Mouse (Mus musculus): ENCODE measurements at regions not wholly inside any gene's neighbourhood (a gene's known extent, or its start where the extent isn't known, plus 50 kb on each side); places are given as distances from the start of the nearest gene placed in this dataset.

- no peak for DNase-seq (ENCODE audit: low spot score)
- 83% methylated on average over 3 of the region's 3 CpGs for WGBS
- no peaks in the 10 kb centered on the region for H3K27me3 ChIP-seq (ENCODE audit: low read depth, poor library complexity, severe bottlenecking)
- no peak overlapping the region for H3K4me3 ChIP-seq
- no peaks in the 10 kb centered on the region for H3K36me3 ChIP-seq
- no peak overlapping the region for H3K27ac ChIP-seq
- H3K4me1 ChIP-seq, result no peaks in the 10 kb centered on the region
- no peaks in the 10 kb centered on the region for H3K9me3 ChIP-seq (replicated peaks)
These were observed 253.3 kb upstream of the Adgrl3 start for GRCm38 (mm10) chr5:80766591-80766990.

GRCm38 (mm10) chr5:80783892-80784291 lies 236.0 kb upstream of the Adgrl3 start:
- 87% methylated on average over 4 of the region's 4 CpGs for WGBS
- no peak overlapping the region for H3K27ac ChIP-seq

GRCm38 (mm10) chr5:80784746-80785145 lies 235.2 kb upstream of the Adgrl3 start:
- no peak overlapping the region for H3K27ac ChIP-seq
- no peak overlapping the region for H3K4me3 ChIP-seq
- H3K4me1 ChIP-seq, result no peaks in the 10 kb centered on the region
- no peaks in the 10 kb centered on the region for H3K9me3 ChIP-seq (replicated peaks)
- WGBS, result 86% methylated on average over 6 of the region's 6 CpGs
- no peaks in the 10 kb centered on the region for H3K27me3 ChIP-seq (ENCODE audit: low read depth, poor library complexity, severe bottlenecking)
- no peaks in the 10 kb centered on the region for H3K36me3 ChIP-seq
- DNase-seq (ENCODE audit: low spot score), result no peak

More at GRCm38 (mm10) chr5:80783892-80784291, 236.0 kb upstream of the Adgrl3 start:
- no peaks in the 10 kb centered on the region for H3K4me1 ChIP-seq
- no peaks in the 10 kb centered on the region for H3K36me3 ChIP-seq
- no peaks in the 10 kb centered on the region for H3K27me3 ChIP-seq (ENCODE audit: low read depth, poor library complexity, severe bottlenecking)
- no peak overlapping the region for H3K4me3 ChIP-seq
- H3K9me3 ChIP-seq (replicated peaks), result no peaks in the 10 kb centered on the region
- no peak for DNase-seq (ENCODE audit: low spot score)

GRCm38 (mm10) chr5:80791658-80792057 lies 228.3 kb upstream of the Adgrl3 start:
- WGBS, result 93% methylated on average over 1 of the region's 1 CpGs
- no peak overlapping the region for H3K27ac ChIP-seq
- no peaks in the 10 kb centered on the region for H3K36me3 ChIP-seq
- no peaks in the 10 kb centered on the region for H3K4me1 ChIP-seq
- H3K4me3 ChIP-seq, result no peak overlapping the region
- no peak for DNase-seq (ENCODE audit: low spot score)
- no peaks in the 10 kb centered on the region for H3K27me3 ChIP-seq (ENCODE audit: low read depth, poor library complexity, severe bottlenecking)
- H3K9me3 ChIP-seq (replicated peaks), result no peaks in the 10 kb centered on the region

- Histone ChIP-seq H3K4me1 (no peaks in the 10 kb centered on the region), H3K27me3 (ENCODE audit: low read depth, poor library complexity, severe bottlenecking) (no peaks in the 10 kb centered on the region), H3K36me3 (no peaks in the 10 kb centered on the region), H3K27ac (no peak overlapping the region), H3K4me3 (no peak overlapping the region), H3K9me3 (replicated peaks) (no peaks in the 10 kb centered on the region)
- DNase-seq (ENCODE audit: low spot score), result no peak
These were observed 220.2 kb upstream of the Adgrl3 start for GRCm38 (mm10) chr5:80799777-80800176.

GRCm38 (mm10) chr5:80812917-80813316 lies 207.0 kb upstream of the Adgrl3 start:
- Histone ChIP-seq H3K9me3 (replicated peaks) (no peaks in the 10 kb centered on the region), H3K27me3 (ENCODE audit: low read depth, poor library complexity, severe bottlenecking) (no peaks in the 10 kb centered on the region), H3K4me1 (no peaks in the 10 kb centered on the region), H3K36me3 (no peaks in the 10 kb centered on the region), H3K27ac (no peak overlapping the region), H3K4me3 (no peak overlapping the region)
- no peak for DNase-seq (ENCODE audit: low spot score)
- 83% methylated on average over 2 of the region's 2 CpGs for WGBS

GRCm38 (mm10) chr5:80819208-80819607 lies 200.7 kb upstream of the Adgrl3 start:
- Histone ChIP-seq H3K27ac (no peak overlapping the region), H3K27me3 (ENCODE audit: low read depth, poor library complexity, severe bottlenecking) (no peaks in the 10 kb centered on the region), H3K4me1 (no peaks in the 10 kb centered on the region), H3K36me3 (no peaks in the 10 kb centered on the region), H3K4me3 (no peak overlapping the region), H3K9me3 (replicated peaks) (no peaks in the 10 kb centered on the region)
- DNase-seq (ENCODE audit: low spot score), result no peak

GRCm38 (mm10) chr5:80842531-80842930 lies 177.4 kb upstream of the Adgrl3 start:
- 70% methylated on average over 1 of the region's 1 CpGs for WGBS
- no peak overlapping the region for H3K4me3 ChIP-seq
- no peaks in the 10 kb centered on the region for H3K4me1 ChIP-seq
- H3K9me3 ChIP-seq (replicated peaks), result no peaks in the 10 kb centered on the region
- no peak for DNase-seq (ENCODE audit: low spot score)
- no peaks in the 10 kb centered on the region for H3K36me3 ChIP-seq
- no peaks in the 10 kb centered on the region for H3K27me3 ChIP-seq (ENCODE audit: low read depth, poor library complexity, severe bottlenecking)
- H3K27ac ChIP-seq, result no peak overlapping the region

- Histone ChIP-seq H3K36me3 (no peaks in the 10 kb centered on the region), H3K4me1 (no peaks in the 10 kb centered on the region), H3K27ac (no peak overlapping the region), H3K4me3 (no peak overlapping the region), H3K27me3 (ENCODE audit: low read depth, poor library complexity, severe bottlenecking) (no peaks in the 10 kb centered on the region), H3K9me3 (replicated peaks) (no peaks in the 10 kb centered on the region)
- no peak for DNase-seq (ENCODE audit: low spot score)
- WGBS, result 86% methylated on average over 5 of the region's 5 CpGs
These were observed 164.9 kb upstream of the Adgrl3 start for GRCm38 (mm10) chr5:80855034-80855433.

GRCm38 (mm10) chr5:80876600-80876999 lies 143.3 kb upstream of the Adgrl3 start:
- H3K27me3 ChIP-seq (ENCODE audit: low read depth, poor library complexity, severe bottlenecking), result no peaks in the 10 kb centered on the region
- WGBS, result 89% methylated on average over 2 of the region's 2 CpGs
- no peak overlapping the region for H3K27ac ChIP-seq
- DNase-seq (ENCODE audit: low spot score), result no peak
- H3K36me3 ChIP-seq, result no peaks in the 10 kb centered on the region
- H3K4me1 ChIP-seq, result 0 out of 2 replicates have a peak, but pooled peaks cover 3% of the 10 kb centered on the region
- H3K9me3 ChIP-seq (replicated peaks), result no peaks in the 10 kb centered on the region
- H3K4me3 ChIP-seq, result no peak overlapping the region

GRCm38 (mm10) chr5:80898230-80898629 lies 121.7 kb upstream of the Adgrl3 start:
- H3K27ac ChIP-seq, result no peak overlapping the region
- no peaks in the 10 kb centered on the region for H3K36me3 ChIP-seq
- H3K4me1 ChIP-seq, result no peaks in the 10 kb centered on the region
- no peaks in the 10 kb centered on the region for H3K27me3 ChIP-seq (ENCODE audit: low read depth, poor library complexity, severe bottlenecking)
- no peak overlapping the region for H3K4me3 ChIP-seq
- no peaks in the 10 kb centered on the region for H3K9me3 ChIP-seq (replicated peaks)
- no peak for DNase-seq (ENCODE audit: low spot score)
- 78% methylated on average over 5 of the region's 5 CpGs for WGBS

GRCm38 (mm10) chr5:80908771-80909170 lies 111.2 kb upstream of the Adgrl3 start:
- no peaks in the 10 kb centered on the region for H3K36me3 ChIP-seq
- H3K27ac ChIP-seq, result no peak overlapping the region
- 91% methylated on average over 6 of the region's 6 CpGs for WGBS
- no peaks in the 10 kb centered on the region for H3K9me3 ChIP-seq (replicated peaks)
- no peaks in the 10 kb centered on the region for H3K4me1 ChIP-seq
- H3K4me3 ChIP-seq, result no peak overlapping the region
- DNase-seq (ENCODE audit: low spot score), result no peak
- H3K27me3 ChIP-seq (ENCODE audit: low read depth, poor library complexity, severe bottlenecking), result no peaks in the 10 kb centered on the region

- Histone ChIP-seq H3K27me3 (ENCODE audit: low read depth, poor library complexity, severe bottlenecking) (no peaks in the 10 kb centered on the region), H3K9me3 (replicated peaks) (no peaks in the 10 kb centered on the region), H3K27ac (no peak overlapping the region), H3K36me3 (no peaks in the 10 kb centered on the region), H3K4me3 (no peak overlapping the region), H3K4me1 (no peaks in the 10 kb centered on the region)
- DNase-seq (ENCODE audit: low spot score), result no peak
- 93% methylated on average over 3 of the region's 3 CpGs for WGBS
These were observed 81.1 kb upstream of the Adgrl3 start for GRCm38 (mm10) chr5:80938791-80939190.

GRCm38 (mm10) chr5:80951861-80952599 lies 67.9 kb upstream of the Adgrl3 start:
- WGBS, result 80% methylated on average over 3 of the region's 3 CpGs
- Histone ChIP-seq H3K27me3 (ENCODE audit: low read depth, poor library complexity, severe bottlenecking) (no peaks in the 10 kb centered on the region), H3K36me3 (no peaks in the 10 kb centered on the region), H3K4me1 (peaks cover 20% of the 10 kb centered on the region), H3K9me3 (replicated peaks) (no peaks in the 10 kb centered on the region), H3K4me3 (no peak overlapping the region), H3K27ac (peak overlapping the region; percentile 78)
- no peak for DNase-seq (ENCODE audit: low spot score)
